Mouse (Mus musculus) kidney, embryonic 14.5 days (tissue): ENCODE measurements around the gene Hmgcs2. TPM values are rescaled to one million over a fixed set of nuclear protein-coding genes. Genes with fewer than 3 reads are reported as not detected.

ENCODE experiments used
- ATAC-seq: fragments of 200-750 bp; cut with Nextera tagmentation; 2 replicates; pipeline ENCODE4 v1.8.0; 2017; ENCODE audit warnings: moderate number of reproducible peaks, mild to moderate bottlenecking, moderate TSS enrichment, moderate library complexity; ENCODE audit not compliant: low FRiP score, low TSS enrichment
- H3K27ac ChIP-seq: fragments of 300-500 bp; sonication (generic); 2 replicates; pipeline ENCODE4 v1.5.1; 2014; ENCODE audit warnings: low read depth, mild to moderate bottlenecking, low read length, moderate library complexity, mixed read lengths
- H3K27me3 ChIP-seq: fragments of 300-500 bp; sonication (generic); 2 replicates; pipeline ENCODE4 v1.6.1; 2014; ENCODE audit warnings: mild to moderate bottlenecking, low read length; ENCODE audit not compliant: control insufficient read depth, insufficient read depth
- H3K36me3 ChIP-seq: fragments of 300-500 bp; sonication (generic); 2 replicates; pipeline ENCODE4 v1.6.1; 2014; ENCODE audit warnings: low read length, mixed read lengths; ENCODE audit not compliant: control insufficient read depth, insufficient read depth
- H3K4me1 ChIP-seq: fragments of 300-500 bp; sonication (generic); 2 replicates; pipeline ENCODE4 v1.6.1; 2014; ENCODE audit warnings: low read length, mixed read lengths; ENCODE audit not compliant: control insufficient read depth, insufficient read depth
- H3K4me2 ChIP-seq: fragments of 300-500 bp; sonication (generic); replicated peaks from 2 replicates; pipeline ENCODE4 v1.6.1; 2014; ENCODE audit warnings: low read depth, mild to moderate bottlenecking, low read length
- H3K4me3 ChIP-seq: fragments of 300-500 bp; sonication (generic); 2 replicates; pipeline ENCODE4 v1.5.1; 2014; ENCODE audit warnings: mild to moderate bottlenecking, low read length
- H3K9ac ChIP-seq: fragments of 300-500 bp; sonication (generic); 2 replicates; pipeline ENCODE4 v1.6.1; 2014; ENCODE audit warnings: low read depth, mild to moderate bottlenecking, low read length, moderate library complexity
- H3K9me3 ChIP-seq: fragments of 300-500 bp; sonication (generic); 2 replicates; pipeline ENCODE4 v1.6.1; 2016; ENCODE audit warnings: low read length; ENCODE audit not compliant: control insufficient read depth
- WGBS: fragments of 180-500 bp; shearing (Covaris S2); extraction: QIAGEN DNeasy Blood & Tissue Kit; methylation state at CpG from one replicate; pipeline ENCODE4 v1.1.7; 2014; 5-methylcytosine and 5-hydroxymethylcytosine counted together
- polyA plus RNA-seq: library from polyadenylated mRNA; unstranded; fragments of >200 nt; fragmentation: Nextera tagmentation; extraction: Ambion mirVana; gene quantifications from 2 replicates; pipeline ENCODE4 v1.2.1, GENCODE M21; 2014

Gene Hmgcs2
- polyA plus RNA-seq, 1 experiment from 2014 or later: 6.4 TPM

DNA sequence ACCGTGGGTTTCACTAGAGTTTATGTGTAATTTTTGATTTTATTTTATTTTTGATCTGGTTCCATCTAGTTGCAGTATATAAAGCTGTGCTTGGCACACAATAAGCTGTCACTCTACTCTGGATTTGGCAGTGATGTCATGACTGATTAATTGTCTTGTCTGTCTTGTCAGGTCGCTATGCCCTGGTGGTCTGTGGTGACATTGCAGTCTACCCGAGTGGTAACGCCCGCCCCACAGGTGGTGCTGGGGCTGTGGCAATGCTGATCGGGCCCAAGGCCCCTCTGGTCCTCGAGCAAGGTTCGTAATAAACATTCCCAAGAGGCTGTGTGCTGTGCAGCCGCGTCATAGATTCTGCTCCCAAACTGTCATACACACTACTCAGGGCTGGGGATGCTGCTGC lies 15.7 kb downstream of the Hmgcs2 start:
- no peaks in the 10 kb centered on the region for H3K27me3 ChIP-seq
- H3K27ac ChIP-seq: no peak overlapping the region
- H3K36me3 ChIP-seq: no peaks in the 10 kb centered on the region
- H3K4me1 ChIP-seq: no peaks in the 10 kb centered on the region
- no peak overlapping the region for H3K4me2 ChIP-seq
- 71% methylated on average over 10 of the region's 10 CpGs for WGBS
- H3K9me3 ChIP-seq: no peaks in the 10 kb centered on the region
- H3K4me3 ChIP-seq: no peak overlapping the region
- H3K9ac ChIP-seq: no peak overlapping the region
- ATAC-seq: no peak

GRCm38 (mm10) chr3:98299391-98300100 lies 19.3 kb downstream of the Hmgcs2 start:
- no peak overlapping the region for H3K27ac ChIP-seq
- ATAC-seq: no peak
- H3K4me3 ChIP-seq: no peak overlapping the region
- H3K9me3 ChIP-seq: peaks cover 3% of the 10 kb centered on the region; the same call in 1 of the 2 replicates
- no peaks in the 10 kb centered on the region for H3K4me1 ChIP-seq
- no peak overlapping the region for H3K4me2 ChIP-seq
- H3K9ac ChIP-seq: no peak overlapping the region
- 81% methylated on average over 1 of the region's 1 CpGs for WGBS
- no peaks in the 10 kb centered on the region for H3K36me3 ChIP-seq
- no peaks in the 10 kb centered on the region for H3K27me3 ChIP-seq

GRCm38 (mm10) chr3:98300266-98300665 lies 20.0 kb downstream of the Hmgcs2 start:
- Histone ChIP-seq H3K27me3 (no peaks in the 10 kb centered on the region), H3K9me3 (peaks cover 3% of the 10 kb centered on the region; the same call in 1 of the 2 replicates), H3K4me3 (no peak overlapping the region), H3K9ac (no peak overlapping the region), H3K4me1 (no peaks in the 10 kb centered on the region), H3K27ac (no peak overlapping the region), H3K4me2 (no peak overlapping the region), H3K36me3 (no peaks in the 10 kb centered on the region)
- WGBS: 88% methylated on average over 4 of the region's 4 CpGs
- ATAC-seq: no peak

DNA sequence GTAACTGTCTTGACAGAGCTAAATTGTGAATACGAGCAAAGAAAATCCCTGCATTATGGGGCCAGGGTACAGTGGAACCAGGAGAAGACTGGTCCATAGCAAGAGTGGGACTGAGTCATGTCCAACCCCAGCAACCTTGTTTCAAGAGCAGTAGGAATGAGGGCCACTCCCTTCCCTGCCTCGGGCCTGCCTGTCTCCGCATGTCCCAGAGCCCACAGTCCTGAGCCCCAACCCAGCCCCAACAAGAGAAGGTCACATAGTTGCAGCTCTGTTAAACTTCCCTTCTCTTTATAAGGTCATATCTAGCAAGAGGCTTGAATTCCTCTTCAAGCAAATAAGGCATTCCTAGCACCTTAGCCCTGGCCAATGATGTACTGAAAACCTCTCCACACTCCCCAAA lies 21.5 kb downstream of the Hmgcs2 start:
- 94% methylated on average over 3 of the region's 3 CpGs for WGBS
- no peaks in the 10 kb centered on the region for H3K4me1 ChIP-seq
- ATAC-seq: no peak

GRCm38 (mm10) chr3:98308606-98309005 lies 28.4 kb downstream of the Hmgcs2 start:
- ATAC-seq: no peak
- 82% methylated on average over 6 of the region's 6 CpGs for WGBS
- Histone ChIP-seq H3K27ac (no peak overlapping the region), H3K9ac (no peak overlapping the region), H3K4me3 (no peak overlapping the region), H3K4me1 (no peaks in the 10 kb centered on the region), H3K27me3 (no peaks in the 10 kb centered on the region), H3K4me2 (no peak overlapping the region), H3K9me3 (no peaks in the 10 kb centered on the region), H3K36me3 (peaks cover 2% of the 10 kb centered on the region; the same call in 1 of the 2 replicates)

More for the DNA sequence above, 21.5 kb downstream of the Hmgcs2 start:
- H3K9me3 ChIP-seq: peaks cover 3% of the 10 kb centered on the region; the same call in 1 of the 2 replicates
- H3K27me3 ChIP-seq: no peaks in the 10 kb centered on the region
- no peak overlapping the region for H3K9ac ChIP-seq
- H3K27ac ChIP-seq: no peak overlapping the region
- H3K36me3 ChIP-seq: no peaks in the 10 kb centered on the region
- no peak overlapping the region for H3K4me3 ChIP-seq
- no peak overlapping the region for H3K4me2 ChIP-seq

- no peak overlapping the region for H3K9ac ChIP-seq
- H3K4me1 ChIP-seq: no peaks in the 10 kb centered on the region
- H3K27me3 ChIP-seq: no peaks in the 10 kb centered on the region
- H3K4me3 ChIP-seq: no peak overlapping the region
- no peak overlapping the region for H3K27ac ChIP-seq
- H3K4me2 ChIP-seq: no peak overlapping the region
- peaks cover 10% of the 10 kb centered on the region for H3K36me3 ChIP-seq
- 94% methylated on average over 1 of the region's 1 CpGs for whole genome bisulfite sequencing
- ATAC-seq: no peak
- no peaks in the 10 kb centered on the region for H3K9me3 ChIP-seq
Measured at GRCm38 (mm10) chr3:98310456-98310855, 30.2 kb downstream of the Hmgcs2 start.

- no peak overlapping the region for H3K4me3 ChIP-seq
- no peaks in the 10 kb centered on the region for H3K9me3 ChIP-seq
- peaks cover 30% of the 10 kb centered on the region for H3K36me3 ChIP-seq
- H3K4me1 ChIP-seq: no peaks in the 10 kb centered on the region
- H3K27me3 ChIP-seq: no peaks in the 10 kb centered on the region
- H3K4me2 ChIP-seq: no peak overlapping the region
- no peak overlapping the region for H3K27ac ChIP-seq
- peak; percentile 71 for ATAC-seq
- WGBS: 25% methylated on average over 7 of the region's 7 CpGs
- no peak overlapping the region for H3K9ac ChIP-seq
Measured at GRCm38 (mm10) chr3:98312867-98313266, 32.6 kb downstream of the Hmgcs2 start.

GRCm38 (mm10) chr3:98313294-98314155 lies 33.3 kb downstream of the Hmgcs2 start:
- Histone ChIP-seq H3K4me2 (no peak overlapping the region), H3K27ac (no peak overlapping the region), H3K4me1 (no peaks in the 10 kb centered on the region), H3K4me3 (no peak overlapping the region), H3K9ac (no peak overlapping the region), H3K9me3 (no peaks in the 10 kb centered on the region), H3K27me3 (no peaks in the 10 kb centered on the region), H3K36me3 (peaks cover 36% of the 10 kb centered on the region)
- peak; percentile 36; the same call in 1 of the 2 replicates for ATAC-seq
- 71% methylated on average over 9 of the region's 9 CpGs for WGBS

DNA sequence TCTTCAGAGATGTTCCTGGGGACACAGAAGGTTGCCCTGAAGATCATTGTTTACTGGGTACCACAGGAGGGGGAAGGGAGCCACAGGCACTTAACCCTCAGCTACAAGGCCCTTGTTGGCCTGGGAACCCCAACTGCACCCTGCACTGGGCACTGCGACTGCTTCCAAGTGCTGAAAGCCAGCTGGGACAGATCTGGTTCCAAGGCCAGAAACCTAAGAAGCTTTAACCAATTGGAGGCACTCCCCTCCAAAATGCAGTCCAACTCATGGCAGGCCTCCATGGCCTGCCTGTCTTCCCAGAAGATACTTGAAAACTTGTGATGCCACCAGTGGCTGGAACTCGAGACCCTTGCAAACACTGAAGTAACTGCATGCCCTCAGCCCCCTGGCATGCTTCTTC lies 34.9 kb downstream of the Hmgcs2 start:
- Histone ChIP-seq H3K4me1 (no peaks in the 10 kb centered on the region), H3K36me3 (peaks cover 46% of the 10 kb centered on the region), H3K9me3 (no peaks in the 10 kb centered on the region), H3K4me3 (no peak overlapping the region), H3K9ac (no peak overlapping the region), H3K4me2 (no peak overlapping the region), H3K27ac (no peak overlapping the region), H3K27me3 (no peaks in the 10 kb centered on the region)
- WGBS: 79% methylated on average over 2 of the region's 2 CpGs
- no peak for ATAC-seq
